Mouse (Mus musculus): ENCODE data around the gene Nlrc5. TPM values are rescaled to one million over a fixed set of nuclear protein-coding genes. Genes with fewer than 3 reads are reported as not detected.
"Not testable (repeated sequence)": the region's sequence is repeated elsewhere in the genome, so short reads cannot be mapped to it uniquely, and the experiment has no call there.

The Nlrc5 gene
- total and polyA plus RNA-seq, 2 experiments: 11.6 to 21.2 TPM

GRCm38 (mm10) chr8:94396964-94397657 lies 37.0 kb upstream of the Nlrc5 start:
- H3K36me3 ChIP-seq (ENCODE audit: control insufficient read depth, insufficient read depth, low read length): peaks cover 46% of the 10 kb centered on the region

GRCm38 (mm10) chr8:94398587-94398986 lies 35.6 kb upstream of the Nlrc5 start:
- H3K4me3 ChIP-seq (ENCODE audit: insufficient read depth, low read depth, low read length): no peak overlapping the region
- peaks cover 33% of the 10 kb centered on the region for H3K36me3 ChIP-seq (ENCODE audit: control insufficient read depth, insufficient read depth, low read length)
- H3K9ac ChIP-seq (ENCODE audit: low read depth, low read length): no peak overlapping the region
- TF ChIP-seq POLR2A (IDR thresholded peaks at IDR 0.05; ENCODE audit: extremely low read depth, insufficient read depth, low read length) (no peak), CTCF (IDR thresholded peaks at IDR 0.05; ENCODE audit: low read depth, low read length) (no peak)
- no peaks in the 10 kb centered on the region for H3K27me3 ChIP-seq (ENCODE audit: control insufficient read depth, insufficient read depth, low read length)
- WGBS: 70% methylated on average over 6 of the region's 6 CpGs
- DNase-seq (ENCODE audit: extremely low read depth, low read depth, low spot score): no peak
- no peaks in the 10 kb centered on the region for H3K79me2 ChIP-seq (ENCODE audit: control insufficient read depth, insufficient read depth, low read length)
- no peak overlapping the region; the same call in 1 of the 2 replicates for H3K27ac ChIP-seq (replicated peaks; ENCODE audit: insufficient read depth, low read depth, low read length)
- peaks cover 2% of the 10 kb centered on the region; the same call in 1 of the 2 replicates for H3K4me1 ChIP-seq (ENCODE audit: control insufficient read depth, insufficient read depth, low read length)

More at GRCm38 (mm10) chr8:94396964-94397657, 37.0 kb upstream of the Nlrc5 start:
- WGBS: 14% methylated on average over 11 of the region's 11 CpGs
- Histone ChIP-seq H3K4me3 (ENCODE audit: insufficient read depth, low read depth, low read length) (no peak overlapping the region), H3K79me2 (ENCODE audit: control insufficient read depth, insufficient read depth, low read length) (no peaks in the 10 kb centered on the region), H3K9ac (ENCODE audit: low read depth, low read length) (no peak overlapping the region), H3K27ac (replicated peaks; ENCODE audit: insufficient read depth, low read depth, low read length) (peak overlapping the region; percentile 5; the same call in 1 of the 2 replicates), H3K27me3 (ENCODE audit: control insufficient read depth, insufficient read depth, low read length) (no peaks in the 10 kb centered on the region), H3K4me1 (ENCODE audit: control insufficient read depth, insufficient read depth, low read length) (peaks cover 7% of the 10 kb centered on the region; the same call in 1 of the 2 replicates)
- DNase-seq (ENCODE audit: extremely low read depth, low read depth, low spot score): peak; percentile 90
- TF ChIP-seq CTCF (IDR thresholded peaks at IDR 0.05; ENCODE audit: low read depth, low read length) (peak; percentile 91), POLR2A (IDR thresholded peaks at IDR 0.05; ENCODE audit: extremely low read depth, insufficient read depth, low read length) (no peak)

GRCm38 (mm10) chr8:94399361-94399953 lies 34.7 kb upstream of the Nlrc5 start:
- Histone ChIP-seq H3K36me3 (ENCODE audit: control insufficient read depth, insufficient read depth, low read length) (peaks cover 24% of the 10 kb centered on the region), H3K4me3 (ENCODE audit: insufficient read depth, low read depth, low read length) (no peak overlapping the region), H3K27me3 (ENCODE audit: control insufficient read depth, insufficient read depth, low read length) (no peaks in the 10 kb centered on the region), H3K79me2 (ENCODE audit: control insufficient read depth, insufficient read depth, low read length) (no peaks in the 10 kb centered on the region), H3K4me1 (ENCODE audit: control insufficient read depth, insufficient read depth, low read length) (peaks cover 2% of the 10 kb centered on the region; the same call in 1 of the 2 replicates), H3K27ac (replicated peaks; ENCODE audit: insufficient read depth, low read depth, low read length) (no peak overlapping the region), H3K9ac (ENCODE audit: low read depth, low read length) (no peak overlapping the region)
- 63% methylated on average over 3 of the region's 3 CpGs for WGBS
- DNase-seq (ENCODE audit: extremely low read depth, low read depth, low spot score): peak; percentile 60
- TF ChIP-seq CTCF (IDR thresholded peaks at IDR 0.05; ENCODE audit: low read depth, low read length) (no peak), POLR2A (IDR thresholded peaks at IDR 0.05; ENCODE audit: extremely low read depth, insufficient read depth, low read length) (no peak)

DNA sequence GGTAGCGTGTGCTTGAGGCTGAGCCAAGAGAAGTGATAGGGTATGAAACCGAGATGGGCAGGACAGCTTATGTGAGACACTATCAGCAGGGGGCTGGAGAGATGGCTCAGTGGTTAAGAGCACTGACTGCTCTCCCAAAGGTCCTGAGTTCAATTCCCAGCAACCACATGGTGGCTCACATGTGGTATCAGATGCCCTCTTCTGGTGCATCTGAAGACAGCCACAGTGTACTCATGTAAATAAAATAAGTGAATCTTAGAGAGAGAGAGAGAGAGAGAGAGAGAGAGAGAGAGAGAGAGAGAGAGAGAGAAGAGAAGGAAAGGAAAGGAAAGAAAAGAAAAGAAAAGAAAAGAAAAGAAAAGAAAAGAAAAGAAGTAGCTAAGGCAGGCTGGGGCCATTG lies 34.2 kb upstream of the Nlrc5 start:
- H3K4me1 ChIP-seq (ENCODE audit: control insufficient read depth, insufficient read depth, low read length); H3K27ac ChIP-seq (replicated peaks; ENCODE audit: insufficient read depth, low read depth, low read length); H3K4me3 ChIP-seq (ENCODE audit: insufficient read depth, low read depth, low read length); H3K9ac ChIP-seq (ENCODE audit: low read depth, low read length); H3K79me2 ChIP-seq (ENCODE audit: control insufficient read depth, insufficient read depth, low read length); H3K27me3 ChIP-seq (ENCODE audit: control insufficient read depth, insufficient read depth, low read length): not testable (repeated sequence)
- peak; percentile 62 for DNase-seq (ENCODE audit: extremely low read depth, low read depth, low spot score)
- 54% methylated on average over 2 of the region's 2 CpGs for WGBS
- H3K36me3 ChIP-seq (ENCODE audit: control insufficient read depth, insufficient read depth, low read length): peaks cover 19% of the 10 kb centered on the region
- TF ChIP-seq CTCF (IDR thresholded peaks at IDR 0.05; ENCODE audit: low read depth, low read length): peak; percentile 22

- TF ChIP-seq POLR2A (IDR thresholded peaks at IDR 0.05; ENCODE audit: extremely low read depth, insufficient read depth, low read length) (no peak), CTCF (IDR thresholded peaks at IDR 0.05; ENCODE audit: low read depth, low read length) (no peak)
- no peak for DNase-seq (ENCODE audit: extremely low read depth, low read depth, low spot score)
- H3K4me3 ChIP-seq (ENCODE audit: insufficient read depth, low read depth, low read length): no peak overlapping the region
- no peaks in the 10 kb centered on the region for H3K79me2 ChIP-seq (ENCODE audit: control insufficient read depth, insufficient read depth, low read length)
- H3K27ac ChIP-seq (replicated peaks; ENCODE audit: insufficient read depth, low read depth, low read length): no peak overlapping the region
- no peak overlapping the region for H3K9ac ChIP-seq (ENCODE audit: low read depth, low read length)
- H3K27me3 ChIP-seq (ENCODE audit: control insufficient read depth, insufficient read depth, low read length): no peaks in the 10 kb centered on the region
- 71% methylated on average over 8 of the region's 8 CpGs for WGBS
- H3K4me1 ChIP-seq (ENCODE audit: control insufficient read depth, insufficient read depth, low read length): no peaks in the 10 kb centered on the region
- no peaks in the 10 kb centered on the region for H3K36me3 ChIP-seq (ENCODE audit: control insufficient read depth, insufficient read depth, low read length)
These were observed 25.6 kb upstream of the Nlrc5 start for GRCm38 (mm10) chr8:94408443-94409080.

All from liver, adult 2 months (tissue).